28 mouse cellular contexts compared by ENCODE assay signal in the genomic region with DNA sequence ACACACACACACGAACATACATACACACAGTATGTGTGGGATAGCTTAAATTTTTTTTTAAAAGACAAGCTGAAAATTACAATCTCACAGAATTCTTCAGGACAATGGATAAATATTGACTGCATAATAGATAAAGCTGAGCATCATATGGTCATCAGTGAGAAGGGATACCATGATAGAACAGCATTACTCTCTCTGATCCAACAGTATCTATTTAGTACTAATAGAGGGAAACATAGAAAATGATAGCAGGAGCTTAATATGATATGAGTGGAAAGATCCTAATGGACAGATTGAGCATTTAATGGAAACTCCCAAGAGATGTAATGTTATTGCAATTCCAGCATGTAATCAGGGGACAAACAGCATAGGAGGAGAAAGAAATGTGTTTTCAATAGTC.
"Had no signal": no experiment of that assay in that cellular context is flagged by ENCODE, and none has a peak within 500 bp of the region (broad histone marks: within the 10 kb centered on the region; RNA-seq: fewer than 3 reads in every experiment).

No protein-coding gene starts in this region.

- DNase-seq: cerebellum, adult 2 months; cerebellum, adult 8-10 months; cerebellum, adult 9-10 months; cerebellum, adult 9-11 months; cerebellum, postnatal 10 days; cerebellum, postnatal 14 days; cerebellum, postnatal 25 days; cerebellum, postnatal 36 days; embryo, embryonic 11 days; forebrain, postnatal 0 days; gastrocnemius, adult 2 months; gastrocnemius, postnatal 10 days; gastrocnemius, postnatal 14 days; gastrocnemius, postnatal 25 days; gastrocnemius, postnatal 36 days; heart, adult 11 months; heart, adult 18-20 months had no signal

- ATAC-seq: forebrain, embryonic 13.5 days; forebrain, embryonic 14.5 days; forebrain, embryonic 15.5 days; forebrain, embryonic 16.5 days; forebrain, postnatal 0 days had no signal

- H3K27me3 ChIP-seq: embryonic facial prominence, embryonic 12.5 days; embryonic facial prominence, embryonic 13.5 days; embryonic facial prominence, embryonic 15.5 days; forebrain, embryonic 12.5 days; forebrain, embryonic 13.5 days; forebrain, embryonic 15.5 days had no signal

- H3K27ac ChIP-seq: embryonic facial prominence, embryonic 10.5 days; embryonic facial prominence, embryonic 12.5 days; embryonic facial prominence, embryonic 13.5 days; embryonic facial prominence, embryonic 15.5 days; forebrain, embryonic 10.5 days; forebrain, embryonic 12.5 days; forebrain, embryonic 13.5 days; forebrain, embryonic 15.5 days; gastrocnemius, adult 2 months had no signal

- H3K4me2 ChIP-seq: embryonic facial prominence, embryonic 12.5 days; embryonic facial prominence, embryonic 13.5 days; embryonic facial prominence, embryonic 15.5 days; forebrain, embryonic 12.5 days; forebrain, embryonic 13.5 days; forebrain, embryonic 15.5 days had no signal

- H3K4me3 ChIP-seq: embryonic facial prominence, embryonic 10.5 days; embryonic facial prominence, embryonic 12.5 days; embryonic facial prominence, embryonic 13.5 days; embryonic facial prominence, embryonic 15.5 days; erythroblast, embryonic 14.5 days; forebrain, embryonic 10.5 days; forebrain, embryonic 12.5 days; forebrain, embryonic 13.5 days; forebrain, embryonic 15.5 days; gastrocnemius, adult 2 months had no signal

- H3K9me3 ChIP-seq: embryonic facial prominence, embryonic 10.5 days; embryonic facial prominence, embryonic 12.5 days; embryonic facial prominence, embryonic 13.5 days; embryonic facial prominence, embryonic 15.5 days; forebrain, embryonic 10.5 days; forebrain, embryonic 12.5 days; forebrain, embryonic 13.5 days; forebrain, embryonic 15.5 days had no signal

- H3K4me1 ChIP-seq: embryonic facial prominence, embryonic 10.5 days; embryonic facial prominence, embryonic 12.5 days; embryonic facial prominence, embryonic 13.5 days; embryonic facial prominence, embryonic 15.5 days; forebrain, embryonic 10.5 days; forebrain, embryonic 12.5 days; forebrain, embryonic 13.5 days; forebrain, embryonic 15.5 days had no signal

- H3K9ac ChIP-seq: embryonic facial prominence, embryonic 12.5 days; embryonic facial prominence, embryonic 13.5 days; embryonic facial prominence, embryonic 15.5 days; forebrain, embryonic 12.5 days; forebrain, embryonic 13.5 days; forebrain, embryonic 15.5 days; forebrain, postnatal 0 days had no signal

- H3K36me3 ChIP-seq: embryonic facial prominence, embryonic 10.5 days; embryonic facial prominence, embryonic 12.5 days; embryonic facial prominence, embryonic 13.5 days; embryonic facial prominence, embryonic 15.5 days; forebrain, embryonic 10.5 days; forebrain, embryonic 12.5 days; forebrain, embryonic 15.5 days had no signal
